Mouse (Mus musculus): Measurements from ENCODE around the gene Tank. TPM values are rescaled to one million over a fixed set of nuclear protein-coding genes. Genes with fewer than 3 reads are reported as not detected.

The Tank gene
- 37.3 and 46.1 TPM in 2 replicates for polyA plus RNA-seq (2012; rRNA removed)

- DNase-seq (ENCODE audit: extremely low spot score in 1 of 2, low spot score in 1 of 2) = no peak
Observed at GRCm38 (mm10) chr2:61578433-61578832, at the start of gene Tank. TSS of gene Tank (plus strand) at chr2:61578585.

DNA sequence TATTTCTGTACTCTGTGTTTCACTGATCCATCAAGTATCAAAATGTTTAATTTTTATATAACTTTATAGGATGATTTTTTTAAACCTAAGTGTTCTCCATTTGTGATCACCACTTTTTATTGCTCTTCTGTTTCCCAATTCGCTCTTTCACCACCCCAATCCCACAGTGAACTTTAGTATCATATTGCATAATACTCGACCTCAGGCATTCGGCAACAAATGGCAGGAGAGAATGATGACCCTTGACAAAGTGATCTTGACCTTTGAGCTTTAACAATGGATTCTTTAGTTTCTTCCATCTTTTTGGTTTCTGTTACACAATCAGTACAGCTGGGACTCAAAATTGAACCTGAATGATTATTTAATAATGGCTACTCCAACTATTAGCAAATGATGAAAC is 46.1 kb upstream of the Tank start:
- no peak for DNase-seq (ENCODE audit: extremely low spot score in 1 of 2, low spot score in 1 of 2)

GRCm38 (mm10) chr2:61533131-61533530 is 45.3 kb upstream of the Tank start:
- DNase-seq (ENCODE audit: extremely low spot score in 1 of 2, low spot score in 1 of 2) = peak; percentile 18 to 64

DNA sequence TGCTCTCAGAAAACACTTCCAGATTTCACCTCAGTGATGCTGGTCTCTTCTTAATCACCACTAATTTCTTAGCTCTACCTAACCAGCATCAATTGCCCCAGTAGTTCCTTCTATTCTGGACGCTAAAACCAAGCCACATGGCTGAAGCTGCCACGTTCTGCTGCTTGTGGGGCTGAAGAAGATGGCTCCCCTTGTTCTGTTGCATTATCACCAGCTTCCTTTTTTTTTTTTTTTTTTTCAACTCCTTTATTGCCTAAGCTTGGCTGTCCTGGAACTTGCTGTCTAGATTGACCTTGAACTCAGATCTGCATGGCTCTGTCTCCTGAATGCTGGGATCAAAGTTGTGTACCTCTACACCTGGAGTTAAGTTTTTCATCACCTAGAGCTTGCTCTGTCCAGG is 41.5 kb upstream of the Tank start:
- DNase-seq (ENCODE audit: extremely low spot score in 1 of 2, low spot score in 1 of 2) = no peak

- no peak for DNase-seq (ENCODE audit: extremely low spot score in 1 of 2, low spot score in 1 of 2)
Observed at GRCm38 (mm10) chr2:61539378-61539777, 39.0 kb upstream of the Tank start.

GRCm38 (mm10) chr2:61542426-61542825 is 36.0 kb upstream of the Tank start:
- DNase-seq (ENCODE audit: extremely low spot score in 1 of 2, low spot score in 1 of 2) = no peak

DNA sequence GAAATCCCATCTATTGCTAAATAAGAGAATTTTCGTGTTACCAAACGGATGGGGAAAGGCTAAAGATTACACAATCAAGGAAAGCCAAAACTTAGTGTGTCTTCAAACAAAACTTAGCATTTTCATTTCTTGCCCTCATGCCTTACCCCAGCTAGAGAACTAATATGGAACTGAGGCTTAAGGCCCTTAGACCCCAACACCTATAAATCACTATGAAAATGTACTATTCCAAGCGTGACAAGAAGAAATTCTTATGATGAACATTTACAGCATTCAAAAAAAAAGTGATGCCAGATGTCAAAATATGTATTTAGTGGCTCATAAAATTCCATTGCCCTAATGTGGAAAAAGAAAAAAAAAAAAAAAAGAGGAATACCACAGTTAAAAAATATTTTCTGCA is 32.7 kb upstream of the Tank start:
- DNase-seq (ENCODE audit: extremely low spot score in 1 of 2, low spot score in 1 of 2) = no peak

DNA sequence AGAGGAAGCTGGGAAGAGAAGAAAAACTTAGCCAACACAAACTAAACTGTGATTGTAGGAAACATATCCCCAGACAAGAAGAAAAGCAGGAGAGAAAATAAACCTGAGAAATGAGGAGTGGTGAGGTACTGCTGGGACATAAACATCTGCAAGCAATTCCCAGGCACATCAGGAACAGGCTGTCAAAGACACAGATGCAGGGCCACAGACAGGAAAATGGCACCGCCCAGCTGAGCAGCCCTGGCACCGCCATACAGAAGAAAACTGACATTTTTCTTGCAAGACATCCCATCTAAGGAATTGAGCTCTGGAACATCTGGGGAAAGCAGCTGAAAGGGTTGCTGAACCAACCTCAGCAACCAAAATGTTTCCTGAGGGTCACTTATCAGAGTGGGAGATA is 30.4 kb upstream of the Tank start:
- DNase-seq (ENCODE audit: extremely low spot score in 1 of 2, low spot score in 1 of 2) = no peak

- DNase-seq (ENCODE audit: extremely low spot score in 1 of 2, low spot score in 1 of 2) = no peak
Observed at GRCm38 (mm10) chr2:61551680-61552079, 26.7 kb upstream of the Tank start.

- no peak for DNase-seq (ENCODE audit: extremely low spot score in 1 of 2, low spot score in 1 of 2)
Observed at GRCm38 (mm10) chr2:61555367-61555766, 23.0 kb upstream of the Tank start.

DNA sequence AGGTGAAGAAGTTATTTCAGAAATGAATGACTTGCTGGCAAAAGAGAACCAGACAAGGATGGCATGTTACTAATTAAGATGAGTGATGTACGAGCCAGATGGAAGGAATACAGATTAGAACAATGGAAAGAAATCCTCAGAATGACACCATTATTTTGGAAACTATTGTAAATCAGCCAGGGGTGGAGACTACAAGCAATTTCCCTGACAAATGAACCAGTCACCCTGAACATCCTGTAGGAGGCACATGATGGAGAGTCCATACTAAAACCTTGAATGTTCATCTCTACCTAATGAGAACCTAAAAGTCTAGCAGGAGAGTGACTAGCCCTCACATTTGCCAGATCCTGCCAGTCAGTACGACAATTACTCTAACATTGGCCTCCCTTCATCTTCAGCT is 22.6 kb upstream of the Tank start:
- no peak for DNase-seq (ENCODE audit: extremely low spot score in 1 of 2, low spot score in 1 of 2)

- no peak for DNase-seq (ENCODE audit: extremely low spot score in 1 of 2, low spot score in 1 of 2)
Observed at GRCm38 (mm10) chr2:61556639-61557038, 21.7 kb upstream of the Tank start.

DNA sequence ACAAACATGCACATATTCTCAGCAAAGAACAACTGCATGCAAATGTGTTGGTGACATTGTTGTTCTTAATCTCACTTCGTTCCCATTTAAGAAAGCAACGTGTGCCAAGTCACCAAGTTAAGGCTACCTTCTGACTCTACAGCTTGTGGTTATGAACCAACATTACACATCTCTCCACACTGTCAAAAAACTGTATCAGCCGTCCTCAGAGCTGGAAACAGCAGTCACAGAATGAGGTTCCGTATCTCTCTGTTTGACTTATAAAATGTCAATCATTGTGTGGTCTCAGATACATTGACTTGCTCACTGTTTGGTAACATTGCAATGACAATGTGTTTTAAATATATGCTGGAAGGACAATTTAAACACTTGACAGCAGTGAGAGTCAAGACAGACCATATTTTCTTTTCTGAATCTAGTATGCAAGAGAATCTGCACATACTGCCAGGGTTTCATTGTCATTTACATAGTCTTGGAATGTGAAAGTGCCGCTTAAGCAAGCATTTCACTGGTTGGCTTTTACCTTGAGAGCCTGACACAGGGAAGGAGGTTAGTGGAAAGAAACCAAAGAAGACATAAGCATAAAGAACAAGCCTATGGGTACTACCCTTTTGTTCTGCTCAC is 20.4 kb upstream of the Tank start:
- DNase-seq (ENCODE audit: extremely low spot score in 1 of 2, low spot score in 1 of 2) = no peak

- DNase-seq (ENCODE audit: extremely low spot score in 1 of 2, low spot score in 1 of 2) = no peak
Observed at GRCm38 (mm10) chr2:61561058-61561457, 17.3 kb upstream of the Tank start.

GRCm38 (mm10) chr2:61563202-61563601 is 15.2 kb upstream of the Tank start:
- DNase-seq (ENCODE audit: extremely low spot score in 1 of 2, low spot score in 1 of 2) = no peak

- DNase-seq (ENCODE audit: extremely low spot score in 1 of 2, low spot score in 1 of 2) = no peak
Observed at GRCm38 (mm10) chr2:61567045-61567783, 11.2 kb upstream of the Tank start.

DNA sequence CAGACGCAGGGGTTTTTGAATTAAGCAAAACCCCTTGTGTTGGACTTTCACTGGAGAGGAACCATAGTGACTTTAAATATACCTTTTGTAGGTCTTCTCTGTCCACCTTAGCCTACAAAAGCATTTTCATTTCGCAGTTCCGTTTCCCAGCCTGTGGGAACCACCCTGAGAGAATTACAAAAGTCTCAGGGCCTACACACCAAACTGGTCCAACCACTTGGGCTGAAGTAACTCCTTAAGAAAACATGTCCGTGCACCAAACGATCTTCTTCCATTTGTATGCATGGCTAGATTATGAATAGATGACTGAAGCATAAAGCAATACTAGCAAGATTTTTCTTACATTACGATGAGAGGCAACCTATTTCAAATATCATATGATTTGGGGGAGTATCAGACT is 9.2 kb upstream of the Tank start:
- DNase-seq (ENCODE audit: extremely low spot score in 1 of 2, low spot score in 1 of 2) = no peak

DNA sequence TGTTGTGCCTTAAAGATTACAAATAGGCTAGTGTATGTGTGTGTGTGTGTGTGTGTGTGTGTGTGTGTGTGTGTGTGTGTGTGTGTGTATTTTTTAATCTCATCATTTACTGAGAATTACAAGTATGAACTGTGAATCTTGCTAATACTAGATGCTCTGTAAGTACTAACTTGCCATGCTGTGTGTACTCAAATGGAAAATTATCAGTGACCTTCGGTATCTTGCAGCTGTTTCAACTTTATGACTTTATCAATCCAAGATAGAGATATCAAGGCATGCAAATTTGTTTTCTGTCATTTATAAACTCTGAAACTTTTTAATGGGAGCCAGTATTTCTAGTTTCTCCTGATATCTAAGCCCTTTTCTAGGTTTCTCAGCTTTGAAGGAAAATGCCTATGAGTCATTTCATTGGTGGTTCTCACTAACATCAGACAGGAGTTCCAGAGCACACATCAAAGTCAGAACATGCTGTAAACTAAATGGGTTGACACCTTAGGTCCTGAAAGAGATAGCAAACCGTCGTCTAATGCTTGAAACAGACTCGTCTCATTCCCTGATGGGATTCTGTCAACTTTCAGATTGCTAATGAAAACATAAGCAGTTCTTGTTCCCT is 6.9 kb upstream of the Tank start:
- DNase-seq (ENCODE audit: extremely low spot score in 1 of 2, low spot score in 1 of 2) = no peak

DNA sequence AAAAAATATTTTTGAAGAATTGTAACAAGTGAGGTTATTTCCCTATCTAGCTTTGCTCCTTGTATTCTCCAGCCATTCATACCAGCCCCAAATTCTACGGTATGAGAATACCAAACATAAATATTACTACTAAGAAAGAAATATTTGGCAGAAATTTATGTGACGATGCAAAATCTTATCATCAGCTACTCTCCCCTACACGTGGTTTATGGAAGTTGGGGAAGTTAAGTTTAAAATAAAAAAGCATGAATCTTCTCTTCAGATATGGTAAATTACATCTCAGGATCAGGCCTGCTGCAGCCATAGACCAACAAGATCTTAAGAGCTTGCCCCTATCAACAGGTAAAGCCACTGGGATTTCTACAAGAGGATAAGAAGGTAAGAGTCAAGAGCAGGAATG is 1.9 kb upstream of the Tank start:
- no peak for DNase-seq (ENCODE audit: extremely low spot score in 1 of 2, low spot score in 1 of 2)

DNA sequence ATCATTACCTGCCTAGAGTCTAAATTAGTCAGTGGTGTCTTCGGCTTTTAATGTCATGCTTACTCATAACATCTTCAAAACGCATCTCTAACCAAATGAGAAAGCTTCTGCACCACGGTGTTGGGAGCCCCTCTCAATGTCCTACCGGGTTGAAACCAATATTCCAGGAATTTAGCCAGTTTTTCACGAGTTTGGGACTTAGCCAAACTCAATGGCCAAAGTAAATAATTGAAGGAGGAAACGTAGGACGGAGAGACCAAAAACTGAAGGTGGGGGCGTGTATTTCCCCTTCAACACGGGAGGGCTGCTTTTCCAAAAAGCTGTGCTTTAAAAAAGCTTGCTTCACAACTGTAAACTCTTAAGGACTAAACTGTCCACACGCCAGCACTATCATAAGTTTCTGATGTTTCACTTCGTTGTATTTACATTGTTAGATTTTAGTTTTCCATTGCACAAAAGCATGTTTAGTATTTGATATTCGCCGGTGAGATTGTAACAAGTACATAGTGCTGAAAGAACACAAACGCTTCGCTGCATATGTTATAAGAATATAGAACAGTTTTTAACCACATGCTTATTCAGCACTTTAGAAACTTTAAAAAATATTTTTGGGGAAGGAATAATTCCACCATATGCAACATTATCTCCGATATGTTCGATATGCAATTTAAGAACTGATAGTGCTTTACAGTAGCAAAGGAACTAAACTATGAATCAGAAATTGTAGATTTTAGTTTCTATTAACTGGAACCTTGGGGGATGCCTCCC is 1.3 kb upstream of the Tank start:
- no peak for DNase-seq (ENCODE audit: extremely low spot score in 1 of 2, low spot score in 1 of 2)

DNA sequence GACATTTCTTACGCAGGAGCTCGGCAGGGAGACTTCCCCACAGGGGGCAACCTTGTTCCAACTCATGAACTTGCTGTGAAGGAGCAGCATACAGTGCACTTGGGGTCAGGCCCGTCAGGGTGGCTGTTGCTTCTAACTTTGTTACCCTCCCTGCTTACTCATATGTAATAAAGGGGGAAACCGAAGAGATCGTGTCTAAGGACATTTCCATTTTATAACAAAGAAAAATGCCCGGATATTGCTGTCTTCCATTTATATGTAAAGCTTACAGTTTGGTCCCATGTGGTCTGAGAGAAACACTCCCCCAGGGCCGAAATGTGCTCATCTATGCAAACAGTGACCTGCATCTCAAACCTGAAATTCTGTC is 706 bp upstream of the Tank start:
- no peak for DNase-seq (ENCODE audit: extremely low spot score in 1 of 2, low spot score in 1 of 2)

Measured in frontal cortex, adult 2 months (tissue).